Mouse (Mus musculus): ENCODE data around the gene Ajuba.

GRCm38 (mm10) chr14:54594055-54594454 lies 16.7 kb upstream of the Ajuba start:
- TF ChIP-seq GATA1 (IDR thresholded peaks at IDR 0.05; ENCODE audit: borderline replicate concordance, low read length): no peak
- TF ChIP-seq FLI1 (IDR thresholded peaks at IDR 0.05; ENCODE audit: low read length): no peak
